Mouse (Mus musculus) bone marrow macrophage, adult 2 months (primary cell): ENCODE results near the gene Thada. TPM values are rescaled to one million over a fixed set of nuclear protein-coding genes. Genes with fewer than 3 reads are reported as not detected.

Experiments
- H3K27ac ChIP-seq: 2 replicates; pipeline ENCODE4 v1.5.1; 2012; ENCODE audit warnings: low read depth, low read length; ENCODE audit not compliant: insufficient read depth
- H3K4me1 ChIP-seq: 2 replicates; pipeline ENCODE4 v1.6.1; 2012; ENCODE audit warnings: low read length; ENCODE audit not compliant: control insufficient read depth, insufficient read depth
- H3K4me3 ChIP-seq: 2 replicates; pipeline ENCODE4 v1.5.1; 2012; ENCODE audit warnings: mild to moderate bottlenecking, low read length, moderate library complexity; ENCODE audit not compliant: insufficient read depth
- CTCF ChIP-seq: IDR thresholded peaks from 2 replicates; pipeline ENCODE4 v1.5.1; 2012; ENCODE audit warnings: low read depth, mild to moderate bottlenecking, low read length, moderate library complexity
- POLR2A ChIP-seq: IDR thresholded peaks from 2 replicates; pipeline ENCODE4 v1.6.1; 2012; ENCODE audit warnings: mild to moderate bottlenecking, low read depth, low read length, borderline replicate concordance
- polyA plus RNA-seq: library from polyadenylated mRNA; stranded (reverse); fragments of >200 nt; gene quantifications from 2 replicates; pipeline ENCODE4 v1.2.4, GENCODE M21; 2012; ENCODE audit not compliant: missing spikeins, insufficient read depth, insufficient read length

Gene Thada
- polyA plus RNA-seq, 1 experiment: 6.6 TPM

DNA sequence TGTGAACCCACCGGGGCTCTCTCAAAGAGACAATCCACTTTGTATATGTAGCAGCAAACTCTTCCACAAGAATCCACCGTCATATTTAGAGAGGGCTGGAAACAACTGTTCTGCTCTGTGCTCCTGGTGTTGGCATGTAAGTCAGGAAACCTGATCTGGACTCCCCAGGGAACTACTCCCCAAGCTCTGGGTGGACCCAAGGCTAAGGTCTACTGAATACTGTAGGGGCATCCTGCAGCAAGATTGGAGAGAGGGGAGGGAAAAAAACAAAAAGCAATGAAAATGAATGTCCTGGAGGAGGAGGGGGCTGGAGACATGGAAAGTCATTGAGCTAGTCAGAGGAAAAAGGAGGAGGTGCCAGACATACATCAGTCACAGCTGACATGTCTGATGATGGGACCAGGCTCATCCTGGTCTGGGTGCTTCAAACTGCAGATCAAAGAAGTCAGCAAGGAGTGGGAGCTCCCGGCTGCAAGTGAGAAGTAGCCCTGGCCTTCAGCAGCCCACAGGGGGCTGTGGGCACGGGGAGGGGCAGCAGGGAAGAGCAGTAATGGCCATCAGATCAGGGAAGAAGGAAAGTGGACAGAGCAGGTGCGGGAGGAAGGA, 208.0 kb downstream of the Thada start:
- Histone ChIP-seq H3K4me3 (no peak overlapping the region), H3K4me1 (peaks cover 10% of the 10 kb centered on the region), H3K27ac (no peak overlapping the region)
- no peak for TF ChIP-seq POLR2A
- no peak for TF ChIP-seq CTCF

GRCm38 (mm10) chr17:84256278-84256819, 209.7 kb downstream of the Thada start:
- Histone ChIP-seq H3K4me1 (peaks cover 10% of the 10 kb centered on the region), H3K4me3 (no peak overlapping the region), H3K27ac (no peak overlapping the region)
- TF ChIP-seq POLR2A (no peak), CTCF (no peak)

GRCm38 (mm10) chr17:84255841-84256240, 210.2 kb downstream of the Thada start:
- no peak for TF ChIP-seq CTCF
- TF ChIP-seq POLR2A: no peak
- no peak overlapping the region for H3K4me3 ChIP-seq
- no peak overlapping the region for H3K27ac ChIP-seq
- peaks cover 10% of the 10 kb centered on the region for H3K4me1 ChIP-seq

DNA sequence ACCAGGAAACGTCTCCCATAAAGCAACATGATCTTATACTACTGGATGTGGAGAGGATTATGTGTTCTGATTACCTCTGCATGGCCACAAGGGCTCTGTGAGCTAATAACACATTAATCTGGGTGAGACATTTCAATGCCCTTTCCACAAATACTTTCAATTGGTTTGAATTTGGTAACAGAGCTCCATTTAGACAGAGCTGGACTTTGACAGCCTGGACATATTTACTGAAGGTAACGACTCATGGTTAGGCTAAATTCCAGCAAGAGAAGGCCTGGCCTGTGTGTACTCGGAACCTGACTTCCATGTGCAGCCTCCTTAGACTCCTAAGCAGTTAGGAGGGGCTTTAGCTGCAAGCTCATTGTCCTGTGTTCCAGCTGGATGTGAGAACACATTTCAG, 214.6 kb downstream of the Thada start:
- H3K4me3 ChIP-seq: no peak overlapping the region
- H3K27ac ChIP-seq: no peak overlapping the region
- no peak for TF ChIP-seq CTCF
- no peak for TF ChIP-seq POLR2A
- H3K4me1 ChIP-seq: no peaks in the 10 kb centered on the region

DNA sequence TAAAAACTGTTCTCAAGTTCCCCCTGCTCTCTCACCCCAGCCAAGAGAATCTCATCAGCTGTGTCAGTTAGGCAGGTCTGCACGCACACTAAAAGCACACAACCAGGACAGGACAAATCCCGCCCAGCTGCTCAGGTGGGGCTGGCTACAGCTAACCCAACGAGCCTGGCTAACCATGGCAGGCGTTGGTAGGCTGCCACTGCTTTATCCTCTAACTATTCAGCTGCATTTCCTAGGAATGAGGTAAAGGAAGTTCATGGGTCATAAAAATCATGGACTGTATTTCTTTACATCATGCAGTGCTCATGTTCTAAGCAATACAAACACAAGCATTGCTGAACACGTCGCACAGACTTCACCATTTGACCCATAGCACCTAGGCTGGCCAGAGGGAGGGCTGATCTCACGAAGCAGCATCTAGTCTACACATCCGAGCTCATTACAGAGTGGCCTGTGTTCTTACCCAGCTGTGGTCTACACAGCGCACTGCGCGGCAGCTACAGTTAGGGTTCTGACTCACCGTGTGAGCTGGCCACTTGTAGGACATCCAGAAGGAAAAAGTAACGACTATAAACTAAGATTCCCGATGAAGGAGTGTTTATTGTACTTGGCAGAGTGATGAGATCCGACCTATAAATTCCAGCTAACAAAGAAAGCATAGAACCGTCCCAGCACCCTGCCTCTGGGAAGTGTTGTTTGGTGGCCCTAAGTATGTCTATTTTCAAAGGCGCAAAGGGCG, 221.7 kb downstream of the Thada start:
- H3K27ac ChIP-seq: no peak overlapping the region
- H3K4me1 ChIP-seq: peaks cover 14% of the 10 kb centered on the region
- no peak for TF ChIP-seq POLR2A
- TF ChIP-seq CTCF: no peak
- H3K4me3 ChIP-seq: no peak overlapping the region

- Histone ChIP-seq H3K4me1 (peaks cover 14% of the 10 kb centered on the region), H3K27ac (no peak overlapping the region), H3K4me3 (no peak overlapping the region)
- TF ChIP-seq CTCF (no peak), POLR2A (no peak)
These were observed 222.2 kb downstream of the Thada start for GRCm38 (mm10) chr17:84243759-84244158.

DNA sequence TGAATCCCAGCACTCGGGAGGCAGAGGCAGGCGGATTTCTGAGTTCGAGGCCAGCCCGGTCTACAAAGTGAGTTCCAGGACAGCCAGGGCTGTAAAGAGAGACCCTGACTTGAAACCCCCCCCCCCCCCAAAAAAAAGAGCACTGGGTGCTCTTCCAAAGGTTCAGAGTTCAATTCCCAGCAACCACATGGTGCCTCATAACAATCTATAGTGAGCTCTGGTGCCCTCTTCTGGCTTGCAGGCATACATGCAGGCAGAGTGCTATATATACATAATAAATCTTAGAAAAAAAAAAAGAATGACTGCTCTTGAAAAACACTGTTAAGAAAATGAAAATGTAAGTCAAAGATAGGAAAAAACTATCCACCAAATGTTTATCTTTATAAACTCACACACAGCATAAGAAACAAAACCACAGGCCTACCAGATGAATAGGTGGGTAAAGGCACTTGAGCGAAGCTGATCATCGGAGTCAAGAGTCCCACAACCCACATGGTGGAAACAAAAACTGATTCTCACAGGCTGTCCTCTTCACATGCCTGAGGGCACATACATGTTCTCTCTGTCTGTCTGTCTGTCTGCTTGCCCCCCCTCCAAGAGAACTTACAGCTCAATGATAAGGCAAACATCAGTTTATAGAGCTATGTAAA, 224.6 kb downstream of the Thada start:
- Histone ChIP-seq H3K4me1 (peaks cover 28% of the 10 kb centered on the region), H3K4me3 (no peak overlapping the region), H3K27ac (no peak overlapping the region)
- TF ChIP-seq CTCF (no peak), POLR2A (no peak)

DNA sequence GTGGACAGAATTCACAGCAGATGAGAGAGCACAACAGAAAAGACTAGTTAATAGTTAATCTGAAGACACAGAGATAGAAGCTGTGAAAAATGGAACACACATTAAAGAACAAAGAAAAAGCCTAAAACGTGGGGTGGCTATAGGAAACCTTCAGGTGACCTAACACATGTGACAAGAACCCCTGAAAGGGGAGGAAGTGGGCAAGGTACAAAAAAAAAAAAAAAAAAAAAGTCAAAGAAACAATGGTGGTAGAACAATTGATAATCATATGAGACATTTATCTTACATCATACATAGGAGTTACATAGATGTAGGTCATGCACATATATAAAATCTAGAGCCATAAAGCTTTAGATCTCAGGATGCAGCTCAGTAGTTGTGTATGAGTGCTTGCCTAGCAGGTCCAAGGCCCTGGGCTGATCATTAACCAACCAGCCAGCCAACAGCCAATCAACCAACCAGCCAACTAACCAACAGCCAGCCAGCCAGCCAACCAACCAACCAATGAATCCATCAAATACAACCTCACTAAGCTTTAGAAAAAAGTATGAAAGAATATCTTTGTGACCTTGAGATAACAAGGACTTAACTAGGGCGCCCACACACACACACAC, 226.2 kb downstream of the Thada start:
- H3K4me1 ChIP-seq: peaks cover 37% of the 10 kb centered on the region
- no peak overlapping the region for H3K4me3 ChIP-seq
- no peak overlapping the region for H3K27ac ChIP-seq
- TF ChIP-seq CTCF: no peak
- no peak for TF ChIP-seq POLR2A

DNA sequence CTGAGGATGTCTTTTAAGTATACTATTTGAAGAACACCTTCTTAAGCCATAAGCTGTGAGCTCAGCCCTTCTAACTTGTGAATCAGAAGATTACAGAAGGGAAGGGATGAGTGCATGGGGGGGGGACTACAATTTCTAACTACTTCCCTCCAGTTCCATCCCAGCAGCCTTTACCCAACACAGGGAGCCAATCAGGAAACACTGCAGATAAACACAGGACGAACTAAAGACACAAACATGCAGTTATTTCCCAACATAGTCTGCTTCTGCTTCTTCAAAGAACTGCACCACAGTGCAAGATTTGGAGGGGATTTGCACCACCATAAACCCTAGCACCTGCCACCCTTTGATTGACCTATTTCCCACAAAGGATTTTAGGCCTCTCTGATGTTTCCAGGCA, 227.8 kb downstream of the Thada start:
- no peak for TF ChIP-seq POLR2A
- no peak for TF ChIP-seq CTCF
- H3K27ac ChIP-seq: peak overlapping the region; percentile 34
- peaks cover 31% of the 10 kb centered on the region for H3K4me1 ChIP-seq
- no peak overlapping the region for H3K4me3 ChIP-seq
